Mouse (Mus musculus) megakaryocyte-erythroid progenitor cell, adult 5-6 weeks (primary cell): ENCODE measurements around the gene Cysltr2. TPM values are rescaled to one million over a fixed set of nuclear protein-coding genes. Genes with fewer than 3 reads are reported as not detected.

Source experiments
- ATAC-seq: replicated peaks from 2 replicates; pipeline ENCODE4 v1.8.0; 2016; ENCODE audit warnings: mild to moderate bottlenecking, inconsistent platforms; ENCODE audit not compliant: severe bottlenecking, poor library complexity, low FRiP score, low TSS enrichment
- total RNA-seq, 2 experiments: library from RNA; stranded (forward) in 1 of 2; stranded (reverse) in 1 of 2; fragments of 200-1000, 215-1000 nt in 1 of 2; fragments of >200 nt in 1 of 2; fragmentation: Nextera tagmentation in 1 of 2; gene quantifications; 2 replicates each; pipeline ENCODE4 v1.2.3; 2014 to 2017

Cysltr2 gene
- 4.1 and 5.6 TPM in 2 replicates for total RNA-seq (2014; fragmentation: Nextera tagmentation)
- 5.8 and 8.6 TPM in 2 replicates for total RNA-seq (2017)

DNA sequence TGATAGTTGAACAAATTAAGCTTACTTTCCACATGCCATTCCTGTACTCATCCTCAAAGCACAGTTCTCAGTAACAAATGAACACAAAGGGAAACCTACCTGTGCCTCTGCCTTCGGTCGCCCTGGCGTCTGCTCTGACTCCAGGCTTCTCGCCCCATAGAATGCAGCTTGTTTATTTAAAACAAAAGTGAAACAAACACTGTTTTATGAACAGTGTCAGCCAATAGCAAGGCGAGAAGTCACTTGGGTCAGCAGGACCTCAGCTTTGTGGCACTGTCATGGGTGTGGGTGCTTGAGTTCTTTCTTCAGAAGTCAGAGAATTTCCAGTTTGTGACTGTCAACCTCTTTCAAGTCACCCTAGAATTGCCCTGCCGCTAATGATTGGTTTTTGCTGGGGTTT is at the start of gene Cysltr2:
Gene Cysltr2, minus strand, starts transcription at position 178 of the 400 bp plus-strand sequence.
- ATAC-seq: peak; percentile 94

DNA sequence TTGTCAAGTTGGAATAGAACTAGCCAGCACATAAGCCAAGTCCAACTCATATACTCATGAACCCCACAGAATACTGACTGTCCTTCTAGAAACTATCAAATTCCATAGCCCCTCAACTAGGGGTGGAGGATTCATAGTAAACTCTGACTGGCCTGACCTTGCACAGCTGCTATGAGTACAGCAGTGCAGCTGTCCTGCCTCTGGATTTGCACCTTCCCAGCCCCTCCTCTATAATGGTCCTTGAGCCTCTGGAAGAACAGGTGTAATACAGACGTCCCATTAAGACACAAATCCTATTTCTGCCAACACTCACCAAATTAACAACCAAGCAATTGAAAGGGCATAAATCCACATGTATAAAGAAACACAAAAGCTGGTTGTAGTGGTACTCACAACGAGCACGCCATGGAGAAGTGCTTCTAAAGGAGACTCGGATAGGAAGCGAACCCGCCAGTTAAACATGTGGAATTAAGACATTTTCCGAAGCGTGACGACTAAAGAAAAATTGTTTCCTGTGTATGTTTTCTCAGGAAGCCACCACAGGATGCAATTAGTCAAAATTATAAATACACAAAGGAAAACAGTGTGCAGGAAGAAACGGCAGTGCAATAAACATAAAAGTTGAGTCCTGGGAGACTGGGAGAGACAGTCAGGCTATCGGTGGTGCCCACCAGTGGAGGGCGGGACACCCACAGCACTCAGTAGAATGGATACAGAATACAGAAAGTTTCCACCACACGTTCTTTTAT is 46.1 kb upstream of the Cysltr2 start:
- no peak for ATAC-seq

DNA sequence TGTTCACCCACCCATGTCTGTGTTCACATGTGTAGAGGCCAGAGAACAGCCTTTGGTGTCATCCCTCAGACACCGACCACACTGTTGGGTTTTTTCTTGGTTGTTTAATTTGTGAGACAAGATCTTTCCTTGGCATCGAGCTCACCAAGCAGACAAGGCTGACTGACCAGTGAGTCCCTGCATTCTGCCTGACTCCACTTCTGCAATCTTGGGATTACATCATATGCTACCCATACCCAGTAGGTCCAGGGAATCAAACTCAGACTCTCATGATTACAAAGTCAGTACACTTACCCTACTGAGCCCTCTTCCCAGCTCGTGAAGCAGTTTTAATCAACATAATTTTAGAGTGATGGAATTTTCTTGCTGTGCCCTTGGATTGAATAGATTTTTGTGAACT is 44.0 kb upstream of the Cysltr2 start:
- no peak for ATAC-seq

GRCm38 (mm10) chr14:73088224-73088623 is 39.3 kb upstream of the Cysltr2 start:
- no peak for ATAC-seq

DNA sequence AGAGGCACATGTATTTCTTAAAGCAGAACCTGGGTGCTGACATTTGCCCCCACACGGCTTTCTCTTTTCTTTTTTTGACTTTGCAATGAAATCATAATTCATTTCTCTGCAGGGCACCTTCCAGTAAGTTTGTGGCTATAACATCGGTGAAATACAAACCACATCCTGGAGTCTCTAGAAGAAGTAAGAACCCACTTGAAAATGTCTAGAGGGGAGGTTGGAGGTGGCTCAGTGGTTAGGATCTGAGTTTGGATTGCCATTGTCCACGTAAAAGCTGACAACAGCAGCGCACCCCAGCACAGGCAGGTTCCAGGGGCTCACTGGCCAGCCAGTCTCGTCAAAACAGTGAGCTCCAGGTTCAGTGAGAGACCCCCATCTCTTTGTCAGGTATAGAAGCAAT is 38.8 kb upstream of the Cysltr2 start:
- no peak for ATAC-seq

- ATAC-seq: no peak
Observed at GRCm38 (mm10) chr14:73087247-73087646, 38.3 kb upstream of the Cysltr2 start.

- ATAC-seq: no peak
Observed at GRCm38 (mm10) chr14:73086425-73086824, 37.5 kb upstream of the Cysltr2 start.

- no peak for ATAC-seq
Observed at GRCm38 (mm10) chr14:73083563-73083962, 34.6 kb upstream of the Cysltr2 start.

DNA sequence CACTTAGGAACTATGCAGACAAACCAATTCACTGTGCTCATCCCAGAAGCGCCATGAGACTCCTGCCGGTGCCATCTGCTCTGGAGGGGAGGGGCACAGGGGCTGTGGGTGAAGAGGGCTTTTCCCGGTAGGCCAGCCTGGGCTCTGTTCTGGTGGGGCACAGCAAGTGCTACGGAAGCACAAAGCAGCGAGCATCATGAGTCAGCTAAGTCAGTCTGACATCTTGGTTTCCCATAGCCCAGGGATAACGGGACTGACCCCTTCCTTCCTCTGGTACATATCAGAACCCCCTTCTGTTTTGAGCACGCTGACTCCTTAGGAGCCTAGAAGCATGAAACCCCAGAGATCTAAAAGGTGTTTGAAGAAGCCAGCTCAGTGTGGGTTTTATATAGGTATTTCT is 15.5 kb upstream of the Cysltr2 start:
- ATAC-seq: 0 out of 2 replicates have a peak, but pooled peaks have one; percentile 30

DNA sequence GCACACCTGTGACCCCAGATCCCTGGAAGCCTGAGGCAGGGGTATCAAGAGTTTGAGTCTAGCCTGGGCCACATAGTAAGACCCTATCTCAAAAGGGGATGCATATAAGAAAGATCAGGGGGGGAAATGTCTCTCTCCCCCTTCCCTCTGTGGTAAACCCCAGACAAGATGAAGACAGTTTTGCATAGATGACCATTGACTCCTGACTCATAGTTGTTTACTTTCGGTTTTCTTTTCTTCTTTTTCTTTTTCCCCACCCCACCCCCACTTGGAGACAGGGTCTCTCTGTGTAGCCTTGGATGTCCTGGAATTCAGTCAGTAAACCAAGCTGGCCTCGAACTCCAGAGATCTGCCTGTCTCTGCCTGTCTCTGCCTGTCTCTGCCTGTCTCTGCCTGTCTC is 9.8 kb upstream of the Cysltr2 start:
- ATAC-seq: 0 out of 2 replicates have a peak, but pooled peaks have one; percentile 14

GRCm38 (mm10) chr14:73057764-73058163 is 8.8 kb upstream of the Cysltr2 start:
- no peak for ATAC-seq

- no peak for ATAC-seq
Observed at GRCm38 (mm10) chr14:73056813-73057212, 7.9 kb upstream of the Cysltr2 start.

DNA sequence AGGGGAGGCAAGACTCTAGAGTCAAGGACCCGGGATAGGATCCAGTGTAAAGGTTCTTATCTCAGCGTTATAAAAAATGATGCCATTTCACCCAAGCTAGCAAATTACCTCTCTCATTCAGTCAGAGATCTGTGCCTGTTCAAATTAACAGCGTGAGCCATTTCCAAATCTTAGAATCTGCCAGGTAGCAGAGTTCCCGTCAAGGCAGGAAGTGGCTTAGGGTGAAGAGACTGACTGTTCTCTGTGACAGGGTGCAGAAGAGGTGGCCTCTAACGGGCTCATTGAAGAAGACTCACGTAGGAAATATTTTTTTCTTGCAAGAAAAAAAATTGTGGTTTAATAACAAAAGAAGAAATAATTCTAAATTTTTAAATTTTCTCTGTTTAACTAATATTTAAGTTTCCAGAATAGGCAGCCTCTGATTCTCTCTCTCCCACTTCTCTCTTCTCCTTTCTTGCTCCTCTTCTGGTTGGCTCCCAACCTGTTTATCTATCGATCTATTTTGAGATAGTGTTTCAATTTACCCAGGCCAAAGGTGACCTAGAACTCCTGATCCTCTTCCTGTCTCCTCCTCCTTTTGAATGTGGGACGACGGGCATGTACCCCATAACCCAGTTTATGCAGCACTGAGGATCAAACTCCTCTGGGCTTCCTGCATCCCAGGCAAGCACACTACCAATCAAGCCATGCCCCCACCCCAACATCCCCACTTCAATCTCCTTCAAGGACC is 3.5 kb downstream of the Cysltr2 start:
- ATAC-seq: no peak

DNA sequence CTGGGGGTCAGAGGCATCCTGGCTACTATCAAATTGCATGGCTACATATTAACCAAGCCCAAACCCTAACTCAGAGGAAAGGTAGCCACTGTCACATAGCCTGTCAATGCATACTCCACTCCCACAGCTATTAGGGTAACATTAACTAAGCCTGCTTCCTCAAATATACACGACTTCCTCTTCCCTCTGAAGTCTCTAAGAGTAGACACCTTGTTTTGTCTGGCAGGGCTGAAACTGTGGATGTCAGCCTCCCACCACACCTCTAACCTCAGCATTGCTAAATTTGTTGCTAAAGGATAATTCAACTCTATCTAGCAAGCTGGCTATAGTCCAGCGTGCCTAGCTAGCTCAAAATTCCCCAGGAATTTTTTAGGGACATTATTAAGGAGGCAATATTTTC is 7.2 kb downstream of the Cysltr2 start:
- no peak for ATAC-seq

DNA sequence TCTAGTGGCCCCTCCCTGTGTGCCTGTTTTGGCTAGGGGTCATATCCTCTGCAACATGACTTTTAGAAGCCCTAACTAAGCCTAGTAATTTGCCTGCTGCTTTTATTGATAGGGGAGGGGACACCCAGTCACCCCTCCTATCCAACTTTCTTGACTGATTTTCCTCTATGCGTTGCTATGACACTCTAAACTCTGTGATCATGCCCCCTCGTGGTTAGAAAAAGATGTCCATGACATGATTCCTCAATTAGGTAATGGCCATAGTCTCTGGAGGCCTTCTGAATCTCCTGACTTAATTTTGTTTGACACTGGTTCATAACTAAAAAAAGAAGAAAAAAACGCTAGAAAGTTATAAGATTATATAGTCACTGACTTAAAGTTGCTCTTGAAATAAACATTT is 15.6 kb downstream of the Cysltr2 start:
- ATAC-seq: no peak

GRCm38 (mm10) chr14:73031218-73031617 is 17.7 kb downstream of the Cysltr2 start:
- ATAC-seq: no peak

DNA sequence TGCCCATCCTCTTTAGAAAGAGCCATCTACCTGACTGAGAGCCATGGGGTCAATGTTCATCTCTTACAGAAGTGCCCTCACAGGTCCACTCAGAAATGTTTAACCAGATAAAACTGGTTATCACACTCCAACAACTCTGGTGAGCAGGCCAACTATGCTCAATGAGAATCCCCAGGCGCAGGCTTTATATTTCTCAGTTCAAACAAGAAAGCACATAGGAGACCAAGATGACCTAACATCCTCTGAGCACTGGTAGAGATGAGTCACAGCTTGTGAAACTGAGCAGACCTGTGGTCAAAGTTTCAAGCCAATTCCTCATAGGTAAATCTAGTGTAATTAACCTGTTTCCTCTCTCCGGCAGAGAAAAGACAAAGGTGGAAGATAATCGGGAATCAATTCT is 31.6 kb downstream of the Cysltr2 start:
- ATAC-seq: no peak

DNA sequence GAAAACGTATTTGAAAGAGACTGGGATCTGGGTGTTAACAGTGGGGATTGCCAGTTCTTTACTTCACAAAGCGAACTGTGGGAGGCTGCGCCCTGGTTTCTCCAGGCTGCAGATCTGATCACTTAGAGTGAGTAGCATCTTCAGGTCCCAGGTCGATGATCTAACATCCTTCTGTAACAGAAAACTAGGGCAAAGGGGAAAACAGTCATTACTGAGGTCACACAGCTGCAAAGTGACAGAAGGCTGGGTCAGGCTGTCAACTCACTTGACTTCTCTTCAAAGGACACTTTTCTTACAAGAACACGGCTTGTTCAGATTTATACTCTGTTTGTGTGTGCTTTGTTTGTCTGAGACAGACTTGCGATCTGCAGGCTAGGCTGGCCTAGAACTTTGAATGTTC is 33.5 kb downstream of the Cysltr2 start:
- ATAC-seq: no peak

DNA sequence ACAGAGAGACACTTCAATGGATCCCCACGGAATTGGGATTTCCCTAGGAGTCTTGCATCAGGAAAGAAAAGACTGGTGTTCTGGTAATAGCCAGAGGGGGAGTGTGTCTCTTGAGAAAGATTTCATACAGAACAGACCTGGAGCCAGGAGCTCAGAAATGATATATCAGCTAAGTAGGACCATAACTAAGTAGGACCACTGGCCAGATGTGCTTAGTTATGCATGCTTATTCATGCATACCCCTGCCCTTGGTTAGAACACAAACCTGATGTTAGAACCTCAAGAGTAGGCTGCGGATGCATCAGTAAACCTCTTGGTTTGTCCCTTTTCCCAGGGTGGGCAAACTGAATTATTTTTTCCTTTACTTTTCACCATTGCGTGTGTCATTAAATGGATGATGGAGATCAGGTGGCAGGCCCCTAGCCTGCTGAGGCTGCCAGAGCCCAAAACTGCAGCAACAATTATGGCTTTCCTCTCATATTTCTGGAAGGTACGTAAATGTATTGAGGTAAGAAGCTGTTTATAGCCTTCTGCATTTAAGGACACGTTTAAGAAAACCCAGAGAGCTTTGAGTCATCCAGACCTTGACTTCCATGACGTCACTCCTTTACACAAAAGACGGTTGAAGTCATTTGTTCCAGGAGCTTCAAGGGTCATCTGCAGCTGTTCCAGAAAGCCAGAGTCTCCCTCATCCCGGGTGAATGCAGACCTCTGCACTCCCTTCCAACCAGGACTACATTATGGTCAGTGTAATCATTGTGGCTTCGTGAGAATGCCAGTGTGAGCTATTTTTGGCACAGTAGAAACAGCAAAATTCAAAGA is 35.0 kb downstream of the Cysltr2 start:
- ATAC-seq: no peak

DNA sequence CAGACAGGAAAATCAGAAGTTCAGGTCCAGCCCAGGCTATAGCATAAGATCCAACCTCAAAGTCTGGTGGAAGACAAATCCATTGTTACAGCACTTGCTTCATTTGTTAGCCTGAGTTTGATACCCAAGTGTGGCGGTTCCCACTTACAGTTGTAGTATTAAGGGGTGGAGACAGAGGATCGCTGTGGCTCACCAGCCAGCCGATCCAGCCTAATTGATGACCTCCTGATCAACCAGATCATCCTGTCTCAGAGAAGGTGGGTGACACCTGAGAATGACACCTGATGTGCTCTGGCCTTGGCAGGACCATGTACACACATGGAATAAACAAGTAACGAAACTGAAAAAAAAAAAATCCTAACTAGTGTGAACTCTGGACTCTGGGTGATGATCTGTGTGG is 47.1 kb downstream of the Cysltr2 start:
- ATAC-seq: no peak
